Mouse (Mus musculus) hindbrain, embryonic 13.5 days (tissue): ENCODE data around the gene Bend3. TPM values are rescaled to one million over a fixed set of nuclear protein-coding genes. Genes with fewer than 3 reads are reported as not detected.

Experiments used
- ATAC-seq: fragments of 200-750 bp; cut with Nextera tagmentation; 2 replicates; pipeline ENCODE4 v1.8.0; 2017; ENCODE audit warnings: moderate TSS enrichment; ENCODE audit not compliant: low FRiP score
- H3K27ac ChIP-seq: fragments of 300-500 bp; sonication (generic); 2 replicates; pipeline ENCODE4 v1.5.1; 2015; ENCODE audit warnings: inconsistent platforms, mild to moderate bottlenecking, moderate library complexity
- H3K27me3 ChIP-seq: fragments of 300-500 bp; sonication (generic); 2 replicates; pipeline ENCODE4 v1.6.1; 2015; ENCODE audit warnings: mild to moderate bottlenecking, inconsistent platforms
- H3K36me3 ChIP-seq: fragments of 300-500 bp; sonication (generic); 2 replicates; pipeline ENCODE4 v1.6.1; 2015; ENCODE audit warnings: mild to moderate bottlenecking, inconsistent platforms
- H3K4me1 ChIP-seq: fragments of 300-500 bp; sonication (generic); replicated peaks from 2 replicates; pipeline ENCODE4 v1.6.1; 2015; ENCODE audit warnings: inconsistent platforms
- H3K4me2 ChIP-seq: fragments of 300-500 bp; sonication (generic); 2 replicates; pipeline ENCODE4 v1.6.1; 2015; ENCODE audit warnings: inconsistent platforms, mild to moderate bottlenecking, moderate library complexity
- H3K4me3 ChIP-seq: fragments of 300-500 bp; sonication (generic); 2 replicates; pipeline ENCODE4 v1.5.1; 2015; ENCODE audit warnings: mild to moderate bottlenecking, inconsistent platforms
- H3K9ac ChIP-seq: fragments of 300-500 bp; sonication (generic); 2 replicates; pipeline ENCODE4 v1.6.1; 2015; ENCODE audit warnings: mild to moderate bottlenecking, inconsistent platforms
- H3K9me3 ChIP-seq: fragments of 300-500 bp; sonication (generic); 2 replicates; pipeline ENCODE4 v1.6.1; 2016; ENCODE audit warnings: inconsistent platforms
- WGBS: fragments of 180-500 bp; shearing (Covaris S2); methylation state at CpG from one replicate; pipeline ENCODE4 v1.1.7; 2015; 5-methylcytosine and 5-hydroxymethylcytosine counted together
- polyA plus RNA-seq: library from polyadenylated mRNA; unstranded; fragments of >200 nt; fragmentation: Nextera tagmentation; extraction: Ambion mirVana; gene quantifications from 2 replicates; pipeline ENCODE4 v1.2.1, GENCODE M21; 2015

Gene Bend3
- polyA plus RNA-seq, 1 experiment from 2014 or later = 3.0 TPM

- Histone ChIP-seq H3K27me3 (no peaks in the 10 kb centered on the region), H3K27ac (no peak overlapping the region), H3K36me3 (no peaks in the 10 kb centered on the region), H3K9me3 (no peaks in the 10 kb centered on the region), H3K4me1 (no peaks in the 10 kb centered on the region), H3K9ac (no peak overlapping the region), H3K4me2 (no peak overlapping the region), H3K4me3 (no peak overlapping the region)
- WGBS = 83% methylated on average over 5 of the region's 5 CpGs
- ATAC-seq = no peak
Measured at GRCm38 (mm10) chr10:43462821-43463220, 15.8 kb upstream of the Bend3 start.

GRCm38 (mm10) chr10:43463227-43463626 lies 15.4 kb upstream of the Bend3 start:
- Histone ChIP-seq H3K4me1 (no peaks in the 10 kb centered on the region), H3K4me2 (no peak overlapping the region), H3K9me3 (no peaks in the 10 kb centered on the region), H3K27me3 (no peaks in the 10 kb centered on the region), H3K9ac (no peak overlapping the region), H3K36me3 (no peaks in the 10 kb centered on the region), H3K4me3 (no peak overlapping the region), H3K27ac (no peak overlapping the region)
- 71% methylated on average over 3 of the region's 3 CpGs for WGBS
- no peak for ATAC-seq

DNA sequence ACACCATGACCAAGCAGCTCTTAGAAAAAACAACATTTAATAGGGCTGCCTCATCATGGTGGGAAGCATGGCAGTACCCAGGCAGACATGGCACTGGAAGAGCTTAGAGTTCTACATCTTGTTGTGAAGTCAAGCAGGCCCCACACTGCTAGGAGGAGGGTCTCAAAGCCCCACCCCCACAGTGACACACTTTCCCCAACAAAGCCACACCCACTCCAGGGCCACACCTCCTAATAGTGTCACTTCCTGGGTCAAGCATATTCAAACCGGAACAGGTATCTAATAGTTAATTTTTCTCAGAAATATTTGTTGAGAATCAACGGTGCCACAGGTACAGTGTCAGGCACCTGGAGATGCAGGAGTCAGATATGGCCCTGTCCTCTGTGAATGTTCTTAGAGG lies 12.4 kb upstream of the Bend3 start:
- H3K27me3 ChIP-seq = no peaks in the 10 kb centered on the region
- no peak overlapping the region for H3K27ac ChIP-seq
- H3K4me1 ChIP-seq = no peaks in the 10 kb centered on the region
- no peak overlapping the region for H3K9ac ChIP-seq
- no peaks in the 10 kb centered on the region for H3K36me3 ChIP-seq
- no peaks in the 10 kb centered on the region for H3K9me3 ChIP-seq
- no peak for ATAC-seq
- 99% methylated on average over 2 of the region's 2 CpGs for WGBS
- no peak overlapping the region for H3K4me3 ChIP-seq
- H3K4me2 ChIP-seq = no peak overlapping the region

DNA sequence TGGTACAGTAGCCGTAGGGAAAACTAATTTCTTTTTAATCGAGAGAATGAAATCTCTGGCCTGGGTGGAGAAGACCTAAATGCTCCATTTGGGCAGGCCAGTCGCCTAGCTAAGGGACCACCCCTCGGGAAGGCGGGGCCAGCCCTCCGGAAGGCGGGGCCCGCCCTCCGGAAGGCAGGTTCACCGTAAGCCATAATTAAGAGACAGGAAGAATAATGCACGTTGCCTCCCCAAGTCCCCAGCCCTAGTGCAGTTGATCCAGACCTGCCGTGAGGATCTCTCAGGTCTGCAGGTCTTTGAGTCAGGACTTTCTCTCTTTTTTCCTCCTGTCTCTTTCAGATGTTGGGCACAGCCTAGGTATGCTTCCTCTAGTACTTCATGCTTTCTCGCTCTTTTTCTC lies 11.0 kb upstream of the Bend3 start:
- Histone ChIP-seq H3K4me1 (no peaks in the 10 kb centered on the region), H3K27me3 (no peaks in the 10 kb centered on the region), H3K4me3 (no peak overlapping the region), H3K9me3 (no peaks in the 10 kb centered on the region), H3K27ac (no peak overlapping the region), H3K9ac (no peak overlapping the region), H3K4me2 (no peak overlapping the region), H3K36me3 (no peaks in the 10 kb centered on the region)
- 44% methylated on average over 13 of the region's 13 CpGs for WGBS
- ATAC-seq = no peak

GRCm38 (mm10) chr10:43468293-43468692 lies 10.3 kb upstream of the Bend3 start:
- no peaks in the 10 kb centered on the region for H3K36me3 ChIP-seq
- no peak overlapping the region for H3K27ac ChIP-seq
- H3K9me3 ChIP-seq = no peaks in the 10 kb centered on the region
- no peak overlapping the region for H3K9ac ChIP-seq
- no peak overlapping the region for H3K4me3 ChIP-seq
- H3K4me1 ChIP-seq = no peaks in the 10 kb centered on the region
- no peak overlapping the region for H3K4me2 ChIP-seq
- ATAC-seq = no peak
- no peaks in the 10 kb centered on the region for H3K27me3 ChIP-seq
- 96% methylated on average over 6 of the region's 6 CpGs for WGBS

DNA sequence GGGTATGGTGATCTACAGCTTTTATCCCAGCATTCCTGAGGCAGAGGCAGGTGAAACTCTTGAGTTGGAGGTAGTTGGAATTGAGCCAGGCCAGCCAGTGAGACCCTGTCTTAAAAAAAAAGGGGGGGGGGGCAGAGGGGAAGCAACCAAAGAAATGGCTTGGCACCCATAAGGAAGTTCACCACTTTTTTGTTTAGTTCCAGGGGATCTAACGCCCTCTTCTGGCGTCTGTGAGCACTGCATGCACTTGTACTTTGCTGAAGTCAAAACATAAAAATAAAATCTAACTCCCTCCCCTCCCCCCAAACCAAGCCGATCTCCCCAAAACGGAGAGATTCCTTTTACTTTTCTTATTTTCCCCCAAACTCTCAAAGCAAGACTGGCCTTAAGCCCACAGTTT lies 3.3 kb upstream of the Bend3 start:
- H3K4me2 ChIP-seq = no peak overlapping the region
- no peak overlapping the region for H3K27ac ChIP-seq
- H3K27me3 ChIP-seq = no peaks in the 10 kb centered on the region
- no peak overlapping the region for H3K9ac ChIP-seq
- H3K4me1 ChIP-seq = peaks cover 25% of the 10 kb centered on the region
- no peaks in the 10 kb centered on the region for H3K9me3 ChIP-seq
- no peak for ATAC-seq
- no peaks in the 10 kb centered on the region for H3K36me3 ChIP-seq
- WGBS = 61% methylated on average over 4 of the region's 4 CpGs
- H3K4me3 ChIP-seq = no peak overlapping the region

DNA sequence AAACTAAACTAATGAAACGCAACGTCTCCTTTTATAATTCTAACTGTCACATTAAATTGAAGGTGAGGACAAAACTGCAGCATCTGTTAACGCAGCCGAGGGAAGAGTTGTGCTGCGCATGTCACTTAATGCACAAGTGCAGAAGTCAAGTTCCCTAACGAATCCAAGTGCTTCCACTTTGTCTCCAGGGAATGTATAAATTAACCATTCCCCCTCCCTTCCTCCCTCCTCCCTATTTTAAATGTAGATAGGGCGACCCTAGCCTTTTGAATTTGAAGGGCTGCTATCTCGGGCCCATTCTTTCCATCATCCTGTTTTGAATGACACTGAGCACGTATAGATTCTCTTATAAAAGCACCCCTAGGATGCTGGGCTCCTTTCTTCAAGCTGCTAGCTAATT lies 1.2 kb upstream of the Bend3 start:
- 2% methylated on average over 9 of the region's 9 CpGs for WGBS
- Histone ChIP-seq H3K9ac (peak overlapping the region; percentile 90), H3K9me3 (no peaks in the 10 kb centered on the region), H3K27ac (peak overlapping the region; percentile 98; the same call in 1 of the 2 replicates), H3K27me3 (no peaks in the 10 kb centered on the region), H3K36me3 (no peaks in the 10 kb centered on the region), H3K4me3 (peak overlapping the region; percentile 76), H3K4me1 (peaks cover 45% of the 10 kb centered on the region), H3K4me2 (peak overlapping the region; percentile 97)
- no peak for ATAC-seq

DNA sequence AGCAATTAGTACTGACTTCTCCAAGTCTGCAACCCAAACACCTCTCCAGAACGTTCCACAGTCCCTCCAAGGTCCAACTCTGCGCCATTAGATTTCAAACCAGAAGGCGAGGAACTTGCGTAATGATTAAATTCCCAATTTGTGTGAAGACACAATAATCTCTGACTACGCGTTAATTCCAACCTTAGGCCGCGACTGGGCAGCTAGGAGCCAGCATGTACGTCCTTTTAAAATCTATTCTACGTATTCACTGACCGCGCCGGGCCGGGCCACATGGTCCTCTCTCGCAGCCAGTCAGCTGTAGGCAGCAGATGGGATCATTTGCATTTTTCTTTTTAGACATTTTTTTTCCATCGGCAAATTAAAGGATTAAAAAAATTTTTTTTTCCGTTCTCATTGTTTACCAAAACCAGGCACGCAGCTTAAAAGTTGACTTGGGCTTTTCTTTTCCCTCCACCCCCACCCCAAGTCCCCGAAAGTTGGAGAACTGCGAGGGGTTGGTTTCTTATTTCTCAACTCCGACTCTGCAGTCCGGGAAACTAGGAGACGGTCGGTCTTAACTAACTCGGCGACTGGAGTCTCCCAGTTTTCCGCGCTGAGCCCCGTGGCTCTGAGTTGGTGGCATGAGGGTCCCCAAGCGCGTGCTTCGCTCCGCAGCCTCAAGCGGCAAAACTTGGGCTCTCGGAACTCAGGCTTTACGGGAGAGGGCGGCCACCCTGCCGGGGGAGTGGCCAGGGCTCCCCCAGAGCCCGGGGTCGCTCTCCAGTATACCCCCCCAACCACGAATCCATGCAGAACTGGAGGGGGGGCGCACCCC lies 558 bp upstream of the Bend3 start:
- WGBS = under 1% methylated on average over 41 of the region's 42 CpGs
- no peaks in the 10 kb centered on the region for H3K27me3 ChIP-seq

DNA sequence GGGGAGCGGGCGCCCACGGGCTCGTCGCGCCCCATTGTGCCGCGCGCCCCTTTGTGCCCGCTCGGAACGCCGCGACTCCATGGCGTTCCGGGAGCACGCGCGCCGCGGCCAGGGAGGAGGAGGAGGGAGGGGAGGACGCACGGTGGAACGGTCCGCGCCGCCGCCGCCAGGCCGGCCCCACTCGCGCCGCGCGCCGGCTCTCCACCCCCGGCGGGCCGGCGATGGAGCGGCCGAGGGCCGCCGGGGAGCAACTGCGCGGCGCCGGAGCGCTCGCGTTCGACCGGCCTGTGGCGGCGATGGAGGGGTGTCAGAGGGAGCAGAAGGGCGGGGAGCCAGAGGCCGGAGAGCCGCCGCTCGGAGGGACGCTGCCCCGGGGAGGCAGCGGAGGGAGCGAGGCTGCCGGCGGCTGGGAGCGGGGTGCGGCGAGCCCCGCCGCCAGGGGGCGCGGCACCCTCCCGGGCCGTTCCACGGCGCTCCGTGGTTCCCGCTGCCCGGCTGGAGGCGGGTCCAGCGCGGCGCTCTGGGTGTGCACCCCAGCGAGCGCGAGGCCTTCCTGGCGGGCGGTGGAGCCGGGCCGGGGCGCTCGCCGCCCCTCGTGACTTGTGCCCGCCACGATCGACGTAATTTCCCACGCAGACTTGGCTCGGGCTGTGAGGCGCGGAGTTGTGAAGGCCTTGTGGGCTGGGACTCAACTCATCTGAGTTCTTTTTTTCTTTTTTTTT lies 966 bp downstream of the Bend3 start:
- WGBS = under 1% methylated on average over 66 of the region's 103 CpGs
- H3K9ac ChIP-seq = peak overlapping the region; percentile 90
- peak; percentile 85 for ATAC-seq
- H3K4me2 ChIP-seq = peak overlapping the region; percentile 97
- peak overlapping the region; percentile 76 for H3K4me3 ChIP-seq
- H3K27me3 ChIP-seq = no peaks in the 10 kb centered on the region
- peaks cover 59% of the 10 kb centered on the region for H3K4me1 ChIP-seq
- no peaks in the 10 kb centered on the region for H3K36me3 ChIP-seq
- H3K9me3 ChIP-seq = no peaks in the 10 kb centered on the region
- H3K27ac ChIP-seq = peak overlapping the region; percentile 98

More for the DNA sequence above, 558 bp upstream of the Bend3 start:
- H3K4me3 ChIP-seq = peak overlapping the region; percentile 76
- H3K36me3 ChIP-seq = no peaks in the 10 kb centered on the region
- H3K27ac ChIP-seq = peak overlapping the region; percentile 98
- H3K9ac ChIP-seq = peak overlapping the region; percentile 90
- H3K4me1 ChIP-seq = peaks cover 51% of the 10 kb centered on the region
- ATAC-seq = peak; percentile 25
- peak overlapping the region; percentile 97 for H3K4me2 ChIP-seq
- H3K9me3 ChIP-seq = no peaks in the 10 kb centered on the region

DNA sequence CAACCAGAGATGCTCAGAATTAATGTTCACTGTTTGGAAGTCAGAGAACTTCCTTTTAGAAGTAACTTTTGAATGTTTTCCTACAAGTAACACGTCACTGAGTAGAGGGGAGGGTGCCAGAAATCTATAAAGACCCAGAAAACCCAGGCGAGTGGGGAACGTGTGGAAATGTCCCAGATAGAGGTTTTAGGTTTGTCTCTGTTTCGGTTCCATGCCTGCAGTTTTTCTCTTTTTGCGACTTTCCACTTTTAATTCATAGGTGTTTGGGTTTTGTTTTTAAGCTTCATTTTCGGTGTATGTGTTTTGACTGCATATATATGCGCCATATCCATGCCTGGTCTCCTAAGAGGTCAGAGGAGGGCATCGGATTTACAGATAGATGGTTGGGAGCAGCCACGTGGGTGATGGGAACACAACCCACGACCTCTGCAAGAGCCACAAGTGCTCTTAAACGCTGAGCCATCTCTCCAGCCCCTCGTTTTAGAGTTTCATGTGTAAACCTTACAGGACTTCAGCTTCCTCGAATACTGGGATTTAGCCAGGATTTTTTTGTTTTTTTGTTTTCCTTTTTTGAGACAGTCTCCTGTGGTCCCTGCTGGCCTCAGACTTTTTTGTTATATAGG lies 1.7 kb downstream of the Bend3 start:
- Histone ChIP-seq H3K4me2 (peak overlapping the region; percentile 97), H3K36me3 (no peaks in the 10 kb centered on the region), H3K27me3 (no peaks in the 10 kb centered on the region), H3K4me3 (peak overlapping the region; percentile 76), H3K9ac (peak overlapping the region; percentile 90), H3K27ac (peak overlapping the region; percentile 98), H3K4me1 (peaks cover 59% of the 10 kb centered on the region), H3K9me3 (no peaks in the 10 kb centered on the region)
- ATAC-seq = no peak
- 3% methylated on average over 13 of the region's 13 CpGs for WGBS

DNA sequence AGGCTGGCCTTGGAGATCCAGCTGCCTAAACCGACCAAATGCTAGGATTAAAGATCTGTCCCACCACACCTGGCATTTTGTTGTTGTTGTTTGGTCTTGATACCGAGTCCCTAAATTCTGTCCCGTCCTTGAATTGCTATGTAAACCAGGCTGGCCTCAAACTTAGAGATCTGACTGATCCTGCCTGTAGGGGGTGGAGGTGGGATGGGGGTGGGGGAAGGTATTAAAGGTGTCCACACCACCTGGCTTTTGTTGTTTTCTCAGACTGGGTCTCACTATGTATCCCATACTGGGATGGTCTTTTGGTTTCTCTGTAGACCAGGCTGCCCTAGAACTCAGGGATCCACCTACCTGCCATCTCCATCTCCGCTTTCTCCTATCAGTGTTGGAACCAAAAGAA lies 2.5 kb downstream of the Bend3 start:
- 38% methylated on average over 4 of the region's 4 CpGs for WGBS
- H3K27me3 ChIP-seq = no peaks in the 10 kb centered on the region
- no peak for ATAC-seq
- no peaks in the 10 kb centered on the region for H3K36me3 ChIP-seq
- H3K9me3 ChIP-seq = no peaks in the 10 kb centered on the region
- no peak overlapping the region for H3K4me2 ChIP-seq
- H3K4me1 ChIP-seq = peaks cover 59% of the 10 kb centered on the region
- no peak overlapping the region for H3K4me3 ChIP-seq
- H3K27ac ChIP-seq = no peak overlapping the region
- H3K9ac ChIP-seq = no peak overlapping the region

- no peaks in the 10 kb centered on the region for H3K9me3 ChIP-seq
- H3K4me3 ChIP-seq = no peak overlapping the region
- no peak for ATAC-seq
- peaks cover 54% of the 10 kb centered on the region for H3K4me1 ChIP-seq
- H3K36me3 ChIP-seq = no peaks in the 10 kb centered on the region
- no peak overlapping the region for H3K9ac ChIP-seq
- H3K27ac ChIP-seq = no peak overlapping the region
- H3K27me3 ChIP-seq = no peaks in the 10 kb centered on the region
- no peak overlapping the region for H3K4me2 ChIP-seq
- 89% methylated on average over 5 of the region's 5 CpGs for WGBS
Measured at GRCm38 (mm10) chr10:43482021-43482420, 3.4 kb downstream of the Bend3 start.
